8 mouse cellular contexts compared by ENCODE assay signal in the genomic region with DNA sequence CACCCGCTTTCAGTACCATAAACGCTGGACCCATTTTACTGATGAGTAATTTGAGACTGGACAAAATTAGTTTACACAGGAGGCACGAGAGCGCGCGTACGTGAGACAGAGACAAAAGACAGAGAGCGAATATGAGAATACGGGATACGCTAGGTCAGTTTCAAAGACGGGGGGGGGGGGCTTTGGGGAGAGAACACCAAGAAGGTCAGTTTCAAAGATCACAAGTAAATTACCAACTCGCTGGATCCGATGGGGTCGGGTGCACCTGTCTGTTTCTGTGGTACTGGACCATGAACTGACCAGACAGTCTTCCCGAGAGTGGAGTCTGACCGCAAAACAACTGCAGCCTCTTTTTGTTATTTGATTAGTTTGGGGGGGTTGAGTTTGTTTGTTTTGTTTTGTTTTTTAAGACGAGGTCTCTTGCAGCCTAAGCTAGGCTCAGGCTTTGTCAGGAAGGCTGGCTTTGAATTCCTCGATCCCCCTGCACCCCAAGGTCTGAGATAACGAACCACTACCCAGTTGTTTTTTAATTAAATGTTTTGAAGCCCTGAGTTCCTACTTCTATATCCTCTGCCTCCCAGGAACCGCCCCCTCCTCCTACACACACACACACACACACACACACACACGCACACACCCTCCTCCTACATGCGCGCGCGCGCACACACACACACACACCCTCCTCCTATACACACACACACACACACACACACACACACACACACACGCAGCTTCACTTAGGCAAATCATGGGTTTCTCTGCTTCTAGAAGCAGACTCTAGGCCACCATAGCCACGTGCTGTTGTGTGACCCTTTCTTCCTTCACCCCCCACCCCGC. TPM values are rescaled to one million over a fixed set of nuclear protein-coding genes. Genes with fewer than 3 reads are reported as not detected.
DNase-seq lines count a peak whose midpoint lies in the region; ATAC-seq and TF ChIP-seq lines count a peak whose summit lies in the region.
"Had no signal": no experiment of that assay in that cellular context is flagged by ENCODE, and none has a peak within 500 bp of the region (broad histone marks: within the 10 kb centered on the region; RNA-seq: fewer than 3 reads in every experiment).

No protein-coding gene starts in this region.

- peaks cover 21% of the 10 kb centered on the region for H3K4me1 ChIP-seq in ES-Bruce4 (ENCODE audit: control insufficient read depth, insufficient read depth, low read length)
- peaks cover 16% of the 10 kb centered on the region for H3K4me1 ChIP-seq in embryonic facial prominence, embryonic 14.5 days (ENCODE audit: control insufficient read depth, insufficient read depth, low read length)

- H3K4me3 ChIP-seq in ES-Bruce4 (ENCODE audit: low read depth, low read length) (peak overlapping the region; percentile 76), macrophage (ENCODE audit: inconsistent target) (peak overlapping the region; percentile 32)
- peak overlapping the region; percentile 51 for H3K4me3 ChIP-seq in embryonic facial prominence, embryonic 14.5 days (ENCODE audit: low read depth, low read length)

- TF ChIP-seq CTCF in ES-Bruce4 (IDR thresholded peaks at IDR 0.05; ENCODE audit: low read depth, low read length): no peak

- H3K4me2 ChIP-seq in embryonic facial prominence, embryonic 14.5 days (ENCODE audit: low read depth, low read length): peak overlapping the region; percentile 97

- peak; percentile 10 for ATAC-seq in embryonic facial prominence, embryonic 14.5 days (ENCODE audit: low read depth)

- peak; percentile 72 for DNase-seq in adrenal gland, postnatal 10 days
- DNase-seq in embryonic facial prominence, embryonic 14.5 days (ENCODE audit: low spot score): peak; percentile 92
- DNase-seq in heart, postnatal 36 days: peak; percentile 56 to 71
- peak; percentile 49 to 57 for DNase-seq in layer of hippocampus, postnatal 10 days (ENCODE audit: low spot score in 2 of 2)
- peak; percentile 76 for DNase-seq in right cerebral cortex, postnatal 4 days

- no peaks in the 10 kb centered on the region for H3K9me3 ChIP-seq in ES-Bruce4 (replicated peaks; ENCODE audit: control insufficient read depth, insufficient read depth, low read length, poor library complexity, severe bottlenecking)
- no peaks in the 10 kb centered on the region for H3K9me3 ChIP-seq in embryonic facial prominence, embryonic 14.5 days (ENCODE audit: control insufficient read depth, low read length)

- WGBS in embryonic facial prominence, embryonic 14.5 days: under 1% methylated on average over 29 of the region's 29 CpGs
- 2% methylated on average over 29 of the region's 29 CpGs for WGBS in macrophage (ENCODE audit: missing documents)

- intact Hi-C loops in heart, postnatal 36 days (cut with DNase I): loop anchor here (1.0 kb wide), 2 partner anchors 59 to 91 kb away; no protein-coding TSS in a partner anchor

- H3K79me2 ChIP-seq in macrophage (ENCODE audit: inconsistent target): no peaks in the 10 kb centered on the region

- no peak for TF ChIP-seq EP300 in ES-Bruce4 (IDR thresholded peaks at IDR 0.05; ENCODE audit: insufficient read depth, low read depth, low read length)

- no peaks in the 10 kb centered on the region for H3K27me3 ChIP-seq in ES-Bruce4 (ENCODE audit: control insufficient read depth, insufficient read depth, low read length, poor library complexity, severe bottlenecking)
- H3K27me3 ChIP-seq in embryonic facial prominence, embryonic 14.5 days (replicated peaks; ENCODE audit: control insufficient read depth, insufficient read depth, low read length): no peaks in the 10 kb centered on the region

- H3K27ac ChIP-seq in ES-Bruce4 (ENCODE audit: insufficient read depth, low read length) (peak overlapping the region; percentile 73), macrophage (peak overlapping the region; percentile 90)
- peak overlapping the region; percentile 100 for H3K27ac ChIP-seq in embryonic facial prominence, embryonic 14.5 days (replicated peaks; ENCODE audit: low read depth, low read length)

- TF ChIP-seq POLR2A in ES-Bruce4 (IDR thresholded peaks at IDR 0.05; ENCODE audit: insufficient read depth, low read length): no peak

- H3K9ac ChIP-seq in ES-Bruce4 (ENCODE audit: low read depth, poor library complexity, severe bottlenecking): peak overlapping the region; percentile 86
- H3K9ac ChIP-seq in embryonic facial prominence, embryonic 14.5 days (ENCODE audit: low read depth, low read length): peak overlapping the region; percentile 95

- no peaks in the 10 kb centered on the region for H3K36me3 ChIP-seq in ES-Bruce4 (ENCODE audit: control insufficient read depth, insufficient read depth, low read length, poor library complexity, severe bottlenecking)
- H3K36me3 ChIP-seq in embryonic facial prominence, embryonic 14.5 days (ENCODE audit: control insufficient read depth, insufficient read depth, low read length): no peaks in the 10 kb centered on the region
- H3K36me3 ChIP-seq in macrophage (ENCODE audit: inconsistent target): no peaks in the 10 kb centered on the region

RNA-seq across cellular contexts. Expression of a gene that starts 15.0 kb away (rescaled TPM):
- polyA plus RNA-seq in ES-Bruce4 (2011; ENCODE audit: insufficient read depth, insufficient read length, low read depth, missing spikeins) (not detected in 2 replicates), macrophage (2018) (not detected in 3 replicates)
- total RNA-seq in adrenal gland, postnatal 10 days (2021): not detected
- not detected in 2 replicates for polyA plus RNA-seq in embryonic facial prominence, embryonic 14.5 days (2014; fragmentation: Nextera tagmentation; extraction: Ambion mirVana)
- total RNA-seq in heart, postnatal 36 days (2021): not detected
- not detected for total RNA-seq in layer of hippocampus, postnatal 10 days (2021)
- not detected for total RNA-seq in macrophage (2018; cell fraction: chromatin; rRNA removed)
- not detected for total RNA-seq in macrophage (2018; cell fraction: cytosol; rRNA removed)
- not detected for total RNA-seq in macrophage (2018; cell fraction: nucleus; rRNA removed)
- total RNA-seq: layer of hippocampus, postnatal 36 days had no signal

RNA-seq across cellular contexts. Expression of a gene that starts 15.1 kb away (rescaled TPM):
- polyA plus RNA-seq in ES-Bruce4 (2011; ENCODE audit: insufficient read depth, insufficient read length, low read depth, missing spikeins) (not detected in 2 replicates), macrophage (2018) (not detected in 3 replicates)
- not detected for total RNA-seq in adrenal gland, postnatal 10 days (2021)
- polyA plus RNA-seq in embryonic facial prominence, embryonic 14.5 days (2014; fragmentation: Nextera tagmentation; extraction: Ambion mirVana): not detected in 2 replicates
- not detected for total RNA-seq in heart, postnatal 36 days (2021)
- not detected for total RNA-seq in layer of hippocampus, postnatal 10 days (2021)
- total RNA-seq in macrophage (2018; cell fraction: chromatin; rRNA removed): not detected
- total RNA-seq in macrophage (2018; cell fraction: cytosol; rRNA removed): under 1 TPM in 1 of 26 experiments, not detected in 25; 0.44 TPM
- not detected for total RNA-seq in macrophage (2018; cell fraction: nucleus; rRNA removed)
- total RNA-seq: layer of hippocampus, postnatal 36 days had no signal

Comparison
In these comparisons a context has a peak if more than half of its experiments do, and no peak if none do; other contexts are left out.
1. Peak in every context shown above with its lines: DNase-seq, ATAC-seq, H3K4me3 ChIP-seq and H3K27ac ChIP-seq.